Mouse (Mus musculus): ENCODE data around the gene 1810010D01Rik. TPM values are rescaled to one million over a fixed set of nuclear protein-coding genes. Genes with fewer than 3 reads are reported as not detected.

The 1810010D01Rik gene
- polyA plus RNA-seq, 2 experiments = 0.61 to 2.8 TPM

DNA sequence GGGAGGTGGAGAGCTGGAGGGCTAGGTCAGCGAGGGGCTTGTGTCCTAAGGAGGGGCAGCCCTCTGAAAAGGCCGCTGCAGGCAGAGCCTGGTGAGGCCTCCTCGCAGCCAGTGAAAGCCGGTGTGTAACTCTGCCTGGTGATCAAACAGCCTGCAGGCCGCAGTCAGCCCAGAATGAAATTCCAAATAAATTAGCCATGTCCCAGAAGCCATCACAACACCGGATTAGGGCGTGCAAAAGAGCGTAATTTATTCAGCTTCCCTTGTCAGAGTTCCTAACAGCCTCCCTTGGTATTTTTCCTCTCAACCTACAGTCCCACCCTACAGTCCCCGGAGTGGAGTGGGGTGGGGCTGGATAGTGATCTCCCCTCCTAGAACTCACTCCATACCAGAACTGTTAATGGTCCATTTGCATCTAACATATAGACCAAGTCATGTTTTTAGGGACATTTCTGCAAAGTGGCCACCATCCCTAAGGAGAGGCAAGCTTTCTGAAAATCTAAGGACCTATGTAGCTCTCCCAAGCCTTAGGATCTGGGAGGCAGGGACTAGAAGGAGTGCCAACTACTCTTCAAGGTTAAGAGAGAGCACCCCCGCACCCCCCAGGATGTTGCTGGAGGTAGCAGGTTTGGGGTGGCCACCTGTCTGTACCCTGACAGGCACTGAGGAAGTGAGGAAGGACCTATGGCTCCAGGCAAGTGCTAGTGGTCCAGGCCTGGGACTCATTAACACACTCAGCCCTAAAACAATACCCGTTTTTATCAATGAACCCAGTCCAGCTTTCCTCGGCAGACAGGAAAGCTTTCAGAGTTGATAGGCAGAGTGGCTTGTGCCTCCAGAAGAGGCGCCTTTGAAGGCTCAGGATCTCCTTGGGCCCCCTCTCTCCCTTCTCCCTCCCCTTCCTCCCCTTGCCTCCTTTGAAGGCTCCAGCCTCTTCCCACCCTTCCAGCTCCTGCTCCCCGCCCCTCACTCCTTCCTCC is 4.1 kb upstream of the 1810010D01Rik start:
- ATAC-seq (ENCODE audit: low FRiP score, low read depth) = peak; percentile 21; the same call in 1 of the 2 replicates
- Histone ChIP-seq H3K4me3 (replicated peaks; ENCODE audit: low read length) (no peak overlapping the region), H3K4me1 (ENCODE audit: control insufficient read depth, insufficient read depth, low read length) (peaks cover 29% of the 10 kb centered on the region), H3K9ac (ENCODE audit: low read depth, low read length, severe bottlenecking) (peak overlapping the region; percentile 38; the same call in 1 of the 2 replicates), H3K36me3 (ENCODE audit: control insufficient read depth, insufficient read depth, low read length) (no peaks in the 10 kb centered on the region), H3K9me3 (ENCODE audit: control insufficient read depth, low read length) (no peaks in the 10 kb centered on the region), H3K27me3 (ENCODE audit: control insufficient read depth, insufficient read depth, low read length) (no peaks in the 10 kb centered on the region), H3K27ac (replicated peaks; ENCODE audit: low read depth, low read length) (peak overlapping the region; percentile 81), H3K4me2 (replicated peaks; ENCODE audit: low read depth, low read length, severe bottlenecking) (no peak overlapping the region)
- DNase-seq (ENCODE audit: low spot score) = peak; percentile 54
- 20% methylated on average over 14 of the region's 14 CpGs for WGBS
- 0 out of 2 replicates have a peak, but pooled peaks have one; percentile 33 for TF ChIP-seq POLR2A (IDR thresholded peaks at IDR 0.05; ENCODE audit: borderline replicate concordance, extremely low read depth, insufficient read depth, insufficient read length)

DNA sequence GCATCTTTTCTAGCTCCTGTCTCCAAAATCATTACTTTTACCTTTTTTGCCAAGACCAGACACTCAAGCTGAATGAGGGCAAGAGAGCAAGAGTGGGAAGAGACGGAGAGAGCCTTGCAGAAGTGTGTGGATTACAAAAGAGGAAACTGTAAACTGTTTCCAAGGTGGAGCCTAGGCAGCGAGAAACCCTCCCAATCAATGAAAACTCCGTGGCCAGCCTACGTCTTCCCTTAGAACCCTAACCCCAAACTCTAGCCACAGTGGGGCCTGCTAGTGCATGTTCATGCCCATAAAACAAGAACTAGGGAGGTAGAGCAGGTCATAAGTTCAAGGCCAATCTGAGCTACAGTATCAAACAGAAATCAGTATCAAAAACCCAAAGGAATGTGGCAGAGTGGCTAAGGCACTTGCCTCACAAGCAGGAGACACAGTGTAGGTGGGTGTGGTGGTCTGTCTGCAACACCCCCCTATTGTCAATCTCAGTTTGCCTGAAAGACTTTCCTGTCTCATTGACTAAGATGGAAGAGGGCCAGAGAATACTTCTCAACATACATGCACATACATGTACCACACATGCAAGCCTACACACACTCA is 2.7 kb upstream of the 1810010D01Rik start:
- no peak for DNase-seq (ENCODE audit: low spot score)
- Histone ChIP-seq H3K9ac (ENCODE audit: low read depth, low read length, severe bottlenecking) (no peak overlapping the region), H3K9me3 (ENCODE audit: control insufficient read depth, low read length) (no peaks in the 10 kb centered on the region), H3K36me3 (ENCODE audit: control insufficient read depth, insufficient read depth, low read length) (no peaks in the 10 kb centered on the region), H3K27me3 (ENCODE audit: control insufficient read depth, insufficient read depth, low read length) (no peaks in the 10 kb centered on the region), H3K4me3 (replicated peaks; ENCODE audit: low read length) (no peak overlapping the region), H3K4me2 (replicated peaks; ENCODE audit: low read depth, low read length, severe bottlenecking) (no peak overlapping the region), H3K27ac (replicated peaks; ENCODE audit: low read depth, low read length) (no peak overlapping the region), H3K4me1 (ENCODE audit: control insufficient read depth, insufficient read depth, low read length) (peaks cover 40% of the 10 kb centered on the region)
- no peak for TF ChIP-seq POLR2A (IDR thresholded peaks at IDR 0.05; ENCODE audit: borderline replicate concordance, extremely low read depth, insufficient read depth, insufficient read length)
- ATAC-seq (ENCODE audit: low FRiP score, low read depth) = no peak
- 62% methylated on average over 4 of the region's 4 CpGs for WGBS

DNA sequence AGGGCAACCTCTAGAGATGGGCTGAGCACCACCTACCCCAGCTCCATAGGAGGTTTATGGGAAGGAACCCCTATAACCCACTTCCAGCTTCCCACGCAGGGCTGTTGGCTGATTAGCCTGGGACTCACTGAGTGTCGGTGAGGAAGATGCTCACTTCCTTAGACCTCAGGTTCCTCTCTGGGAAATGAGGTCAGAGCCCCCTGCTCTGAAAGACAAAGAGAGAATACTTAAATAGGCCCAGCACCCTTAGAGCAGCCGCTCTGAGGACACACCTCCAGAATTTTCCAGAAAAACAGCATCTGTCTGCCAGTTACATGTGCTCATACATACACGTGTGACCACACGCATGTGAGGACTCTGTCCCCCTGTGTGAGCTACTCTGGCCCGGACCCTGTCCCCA is 1.1 kb downstream of the 1810010D01Rik start:
- Histone ChIP-seq H3K9ac (ENCODE audit: low read depth, low read length, severe bottlenecking) (peak overlapping the region; percentile 55), H3K36me3 (ENCODE audit: control insufficient read depth, insufficient read depth, low read length) (no peaks in the 10 kb centered on the region), H3K4me3 (replicated peaks; ENCODE audit: low read length) (no peak overlapping the region), H3K4me2 (replicated peaks; ENCODE audit: low read depth, low read length, severe bottlenecking) (peak overlapping the region; percentile 41; the same call in 1 of the 2 replicates), H3K27ac (replicated peaks; ENCODE audit: low read depth, low read length) (peak overlapping the region; percentile 95), H3K4me1 (ENCODE audit: control insufficient read depth, insufficient read depth, low read length) (peaks cover 33% of the 10 kb centered on the region), H3K9me3 (ENCODE audit: control insufficient read depth, low read length) (no peaks in the 10 kb centered on the region), H3K27me3 (ENCODE audit: control insufficient read depth, insufficient read depth, low read length) (no peaks in the 10 kb centered on the region)
- TF ChIP-seq POLR2A (IDR thresholded peaks at IDR 0.05; ENCODE audit: borderline replicate concordance, extremely low read depth, insufficient read depth, insufficient read length) = no peak
- no peak for DNase-seq (ENCODE audit: low spot score)
- ATAC-seq (ENCODE audit: low FRiP score, low read depth) = no peak
- 53% methylated on average over 6 of the region's 6 CpGs for WGBS

DNA sequence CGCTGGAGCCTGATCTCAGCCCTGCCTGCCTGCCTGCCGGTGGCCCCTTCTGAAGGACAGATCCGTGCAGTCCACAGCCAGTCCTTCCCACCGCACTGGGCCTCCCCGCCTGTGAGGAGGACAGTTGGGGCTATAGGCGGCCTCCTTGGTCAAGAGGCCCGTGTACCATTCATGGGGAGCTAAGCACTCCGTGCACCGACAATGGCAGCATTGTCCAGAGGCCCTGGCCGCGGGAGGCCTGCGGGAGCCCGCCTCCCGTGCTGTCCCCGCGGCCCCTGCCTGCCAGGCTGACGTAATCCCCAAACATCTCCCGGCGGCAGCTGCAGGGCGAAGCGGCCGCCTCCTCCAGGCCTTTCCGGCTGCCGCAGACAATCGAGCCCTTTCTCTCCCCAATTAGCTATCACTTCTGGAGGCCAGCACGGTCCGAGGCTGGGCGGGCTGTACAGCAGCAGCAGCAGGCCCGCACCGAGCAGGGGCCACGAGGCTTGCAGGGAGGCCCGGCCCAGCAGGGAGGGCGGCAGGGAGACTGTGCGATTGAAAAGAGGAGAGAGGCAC is 1.8 kb downstream of the 1810010D01Rik start:
- TF ChIP-seq POLR2A (IDR thresholded peaks at IDR 0.05; ENCODE audit: borderline replicate concordance, extremely low read depth, insufficient read depth, insufficient read length) = no peak
- H3K9ac ChIP-seq (ENCODE audit: low read depth, low read length, severe bottlenecking) = peak overlapping the region; percentile 55
- WGBS = 3% methylated on average over 33 of the region's 34 CpGs
- peak; percentile 88 for ATAC-seq (ENCODE audit: low FRiP score, low read depth)
- H3K36me3 ChIP-seq (ENCODE audit: control insufficient read depth, insufficient read depth, low read length) = no peaks in the 10 kb centered on the region
- peak; percentile 73 for DNase-seq (ENCODE audit: low spot score)
- no peaks in the 10 kb centered on the region for H3K9me3 ChIP-seq (ENCODE audit: control insufficient read depth, low read length)
- H3K4me3 ChIP-seq (replicated peaks; ENCODE audit: low read length) = peak overlapping the region; percentile 9; the same call in 1 of the 2 replicates
- H3K27ac ChIP-seq (replicated peaks; ENCODE audit: low read depth, low read length) = peak overlapping the region; percentile 95
- peak overlapping the region; percentile 41 for H3K4me2 ChIP-seq (replicated peaks; ENCODE audit: low read depth, low read length, severe bottlenecking)
- H3K27me3 ChIP-seq (ENCODE audit: control insufficient read depth, insufficient read depth, low read length) = no peaks in the 10 kb centered on the region
- peaks cover 29% of the 10 kb centered on the region for H3K4me1 ChIP-seq (ENCODE audit: control insufficient read depth, insufficient read depth, low read length)

DNA sequence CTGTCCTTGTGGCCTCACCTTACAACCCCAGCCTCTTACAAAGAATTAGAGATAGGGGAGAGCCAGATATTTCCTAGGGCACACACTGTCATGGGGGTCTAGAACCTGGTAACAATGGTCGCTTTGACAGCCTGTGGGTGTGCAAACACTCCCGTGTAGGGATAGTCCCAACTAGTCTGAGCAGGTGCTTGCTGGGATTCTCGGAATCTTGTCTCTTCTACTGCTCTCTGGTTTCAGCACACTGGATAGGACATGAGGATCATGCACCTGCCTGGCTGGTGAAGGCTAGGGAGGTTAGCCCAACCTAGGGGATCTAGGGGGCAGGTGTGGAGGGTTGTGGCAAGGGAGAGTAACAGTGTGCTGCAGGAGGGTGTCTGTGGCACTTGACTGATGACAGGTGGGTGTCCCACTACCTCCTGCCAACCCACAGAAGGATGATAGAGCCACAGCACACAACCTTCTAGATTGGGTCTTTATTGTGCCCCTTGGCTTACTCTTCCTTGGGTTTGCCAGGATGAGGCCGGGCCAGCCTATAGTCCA is 2.5 kb downstream of the 1810010D01Rik start:
- Histone ChIP-seq H3K9ac (ENCODE audit: low read depth, low read length, severe bottlenecking) (no peak overlapping the region), H3K27ac (replicated peaks; ENCODE audit: low read depth, low read length) (peak overlapping the region; percentile 95), H3K9me3 (ENCODE audit: control insufficient read depth, low read length) (no peaks in the 10 kb centered on the region), H3K27me3 (ENCODE audit: control insufficient read depth, insufficient read depth, low read length) (no peaks in the 10 kb centered on the region), H3K36me3 (ENCODE audit: control insufficient read depth, insufficient read depth, low read length) (no peaks in the 10 kb centered on the region), H3K4me2 (replicated peaks; ENCODE audit: low read depth, low read length, severe bottlenecking) (peak overlapping the region; percentile 41; the same call in 1 of the 2 replicates), H3K4me3 (replicated peaks; ENCODE audit: low read length) (no peak overlapping the region), H3K4me1 (ENCODE audit: control insufficient read depth, insufficient read depth, low read length) (peaks cover 25% of the 10 kb centered on the region)
- 78% methylated on average over 4 of the region's 4 CpGs for WGBS
- TF ChIP-seq POLR2A (IDR thresholded peaks at IDR 0.05; ENCODE audit: borderline replicate concordance, extremely low read depth, insufficient read depth, insufficient read length) = no peak
- no peak for DNase-seq (ENCODE audit: low spot score)
- ATAC-seq (ENCODE audit: low FRiP score, low read depth) = no peak

Measured in limb, embryonic 14.5 days (tissue).